Mouse (Mus musculus) neural tube, embryonic 14.5 days (tissue): ENCODE measurements at regions not wholly inside any gene's neighbourhood (a gene's known extent, or its start where the extent isn't known, plus 50 kb on each side); places are given as distances from the start of the nearest gene placed in this dataset.

Source experiments
- ATAC-seq: fragments of 200-750 bp; cut with Nextera tagmentation; 2 replicates; pipeline ENCODE4 v1.8.0; 2017; ENCODE audit warnings: low read depth, mild to moderate bottlenecking, moderate TSS enrichment, moderate library complexity
- H3K27ac ChIP-seq: fragments of 300-500 bp; sonication (generic); 2 replicates; pipeline ENCODE4 v1.5.1; 2014; ENCODE audit warnings: low read depth, mild to moderate bottlenecking, control low read depth, low read length, moderate library complexity, mixed read lengths
- H3K27me3 ChIP-seq: fragments of 300-500 bp; sonication (generic); 2 replicates; pipeline ENCODE4 v1.6.1; 2014; ENCODE audit warnings: low read length; ENCODE audit not compliant: control insufficient read depth, insufficient read depth
- H3K36me3 ChIP-seq: fragments of 300-500 bp; sonication (generic); 2 replicates; pipeline ENCODE4 v1.6.1; 2014; ENCODE audit warnings: low read length, mixed read lengths; ENCODE audit not compliant: control insufficient read depth, insufficient read depth
- H3K4me1 ChIP-seq: fragments of 300-500 bp; sonication (generic); 2 replicates; pipeline ENCODE4 v1.6.1; 2014; ENCODE audit warnings: low read length; ENCODE audit not compliant: control insufficient read depth, insufficient read depth
- H3K4me2 ChIP-seq: fragments of 300-500 bp; sonication (generic); 2 replicates; pipeline ENCODE4 v1.6.1; 2014; ENCODE audit warnings: mild to moderate bottlenecking, low read depth, low read length, control low read depth
- H3K4me3 ChIP-seq: fragments of 300-500 bp; sonication (generic); 2 replicates; pipeline ENCODE4 v1.5.1; 2014; ENCODE audit warnings: low read depth, low read length, control low read depth, mixed read lengths
- H3K9ac ChIP-seq: fragments of 300-500 bp; sonication (generic); replicated peaks from 2 replicates; pipeline ENCODE4 v1.6.1; 2014; ENCODE audit warnings: low read depth, mild to moderate bottlenecking, control low read depth, low read length, mixed read lengths
- H3K9me3 ChIP-seq: fragments of 300-500 bp; sonication (generic); 2 replicates; pipeline ENCODE4 v1.6.1; 2016; ENCODE audit warnings: low read length; ENCODE audit not compliant: control insufficient read depth
- WGBS: fragments of 180-500 bp; shearing (Covaris S2); extraction: QIAGEN DNeasy Blood & Tissue Kit; methylation state at CpG from one replicate; pipeline ENCODE4 v1.1.7; 2014; 5-methylcytosine and 5-hydroxymethylcytosine counted together

DNA sequence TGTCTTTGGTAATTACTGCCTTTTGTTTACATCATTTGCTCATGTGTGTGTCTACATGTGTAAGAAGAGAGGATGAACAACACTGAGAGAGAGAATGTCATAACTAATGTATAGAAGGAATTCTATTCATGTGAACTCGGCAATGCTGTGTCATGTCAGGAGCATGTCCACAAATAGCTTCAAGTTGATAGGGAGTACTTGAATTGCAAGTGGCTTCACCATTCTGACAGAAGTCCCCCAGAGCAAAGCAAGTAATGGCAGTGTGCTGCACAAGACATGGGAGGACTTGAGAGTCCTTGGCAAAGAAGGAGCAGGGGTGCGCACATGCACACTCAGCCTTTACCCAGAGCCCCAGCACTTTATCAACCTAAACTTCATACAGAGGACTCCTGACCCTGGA, 919.9 kb upstream of the Tenm2 start:
- no peaks in the 10 kb centered on the region for H3K27me3 ChIP-seq
- H3K4me1 ChIP-seq = no peaks in the 10 kb centered on the region
- no peaks in the 10 kb centered on the region for H3K9me3 ChIP-seq
- no peak overlapping the region for H3K4me2 ChIP-seq
- ATAC-seq = no peak
- no peak overlapping the region for H3K4me3 ChIP-seq
- no peak overlapping the region for H3K27ac ChIP-seq
- H3K36me3 ChIP-seq = no peaks in the 10 kb centered on the region
- H3K9ac ChIP-seq = no peak overlapping the region
- 95% methylated on average over 2 of the region's 2 CpGs for WGBS

DNA sequence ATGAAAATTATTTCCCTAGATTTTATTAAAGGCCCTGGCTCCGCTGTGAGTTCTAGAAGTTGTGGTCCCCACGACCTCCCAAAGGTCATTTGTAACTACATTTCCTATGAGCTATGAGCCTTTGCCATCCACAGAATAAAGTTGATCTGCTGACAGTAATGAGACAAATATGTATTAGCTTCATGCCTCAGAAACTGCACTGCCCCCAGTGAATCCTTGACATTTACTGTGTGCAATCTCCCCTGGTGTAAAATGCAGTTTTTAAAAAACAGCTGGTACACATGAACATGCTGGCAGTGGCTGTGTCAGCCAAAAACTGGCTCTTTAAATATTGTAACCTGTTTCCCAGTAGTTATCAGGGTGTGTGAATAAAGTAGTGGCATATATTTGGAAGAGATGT, 907.7 kb upstream of the Tenm2 start:
- H3K4me3 ChIP-seq = no peak overlapping the region
- no peak overlapping the region for H3K4me2 ChIP-seq
- H3K27ac ChIP-seq = no peak overlapping the region
- H3K36me3 ChIP-seq = no peaks in the 10 kb centered on the region
- H3K9me3 ChIP-seq = no peaks in the 10 kb centered on the region
- H3K9ac ChIP-seq = no peak overlapping the region
- no peaks in the 10 kb centered on the region for H3K27me3 ChIP-seq
- no peaks in the 10 kb centered on the region for H3K4me1 ChIP-seq
- no peak for ATAC-seq
- WGBS = 78% methylated on average over 2 of the region's 2 CpGs

DNA sequence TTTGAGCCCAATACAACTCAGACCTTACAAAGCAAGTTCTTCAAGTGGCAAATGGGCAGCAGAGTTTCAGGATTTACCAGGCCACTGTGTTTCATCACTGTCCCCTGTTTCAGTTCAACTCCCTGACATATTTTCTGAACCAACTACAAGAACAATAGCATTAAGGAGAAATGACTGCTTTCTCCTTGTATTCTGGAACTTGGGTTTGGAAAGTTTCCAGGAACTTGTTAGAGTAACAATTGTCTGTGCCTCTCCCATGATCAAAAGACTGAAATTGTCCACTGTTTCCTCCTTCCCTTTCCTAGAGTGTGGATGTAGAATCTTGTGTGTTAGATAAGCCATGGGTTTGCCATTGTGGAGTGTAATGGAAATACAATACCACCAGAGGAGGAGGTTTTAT, 893.1 kb upstream of the Tenm2 start:
- no peaks in the 10 kb centered on the region for H3K9me3 ChIP-seq
- H3K27me3 ChIP-seq = no peaks in the 10 kb centered on the region
- H3K4me2 ChIP-seq = no peak overlapping the region
- ATAC-seq = no peak
- H3K4me3 ChIP-seq = no peak overlapping the region
- H3K4me1 ChIP-seq = no peaks in the 10 kb centered on the region
- no peaks in the 10 kb centered on the region for H3K36me3 ChIP-seq
- H3K27ac ChIP-seq = no peak overlapping the region
- H3K9ac ChIP-seq = no peak overlapping the region

DNA sequence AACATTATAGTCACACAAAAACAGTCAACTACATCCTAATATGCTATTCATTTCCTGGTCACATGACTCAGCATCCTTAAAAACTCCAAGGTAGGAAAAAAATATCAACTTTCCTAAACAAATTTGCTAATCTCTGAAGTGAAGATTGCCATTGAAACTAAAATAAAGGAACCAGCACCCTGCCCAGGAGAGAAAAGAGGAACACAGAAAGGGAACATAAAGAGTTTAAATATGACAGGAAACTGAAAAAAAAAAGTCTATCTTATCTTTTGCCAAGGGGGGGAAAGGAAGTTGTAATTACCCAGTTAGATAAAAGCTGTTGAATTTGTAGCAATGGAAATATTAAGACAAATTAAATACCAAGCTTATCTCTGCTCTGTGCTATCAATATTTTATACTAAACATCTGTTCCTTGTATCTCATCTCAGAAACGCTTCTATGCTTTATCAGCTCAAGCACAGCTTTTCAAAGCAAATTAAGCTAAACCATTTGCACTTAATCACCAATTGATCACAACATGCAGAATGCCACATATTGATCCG, 888.1 kb upstream of the Tenm2 start:
- ATAC-seq = no peak
- Histone ChIP-seq H3K9ac (no peak overlapping the region), H3K4me1 (no peaks in the 10 kb centered on the region), H3K4me3 (no peak overlapping the region), H3K27ac (no peak overlapping the region), H3K9me3 (no peaks in the 10 kb centered on the region), H3K27me3 (no peaks in the 10 kb centered on the region), H3K4me2 (no peak overlapping the region), H3K36me3 (no peaks in the 10 kb centered on the region)
- WGBS = 78% methylated on average over 2 of the region's 2 CpGs

- Histone ChIP-seq H3K4me2 (no peak overlapping the region), H3K27me3 (no peaks in the 10 kb centered on the region), H3K36me3 (no peaks in the 10 kb centered on the region), H3K9me3 (no peaks in the 10 kb centered on the region), H3K27ac (no peak overlapping the region), H3K4me1 (no peaks in the 10 kb centered on the region), H3K4me3 (no peak overlapping the region), H3K9ac (no peak overlapping the region)
- ATAC-seq = no peak
- WGBS = 44% methylated on average over 1 of the region's 1 CpGs
Measured at GRCm38 (mm10) chr11:38122474-38122873, 886.7 kb upstream of the Tenm2 start.

- no peaks in the 10 kb centered on the region for H3K4me1 ChIP-seq
- H3K27me3 ChIP-seq = no peaks in the 10 kb centered on the region
- H3K9me3 ChIP-seq = no peaks in the 10 kb centered on the region
- no peak overlapping the region for H3K27ac ChIP-seq
- WGBS = 21% methylated on average over 8 of the region's 8 CpGs
- ATAC-seq = no peak
- no peak overlapping the region for H3K4me2 ChIP-seq
- no peaks in the 10 kb centered on the region for H3K36me3 ChIP-seq
- no peak overlapping the region for H3K9ac ChIP-seq
- H3K4me3 ChIP-seq = no peak overlapping the region
Measured at GRCm38 (mm10) chr11:38121051-38121616, 885.4 kb upstream of the Tenm2 start.

DNA sequence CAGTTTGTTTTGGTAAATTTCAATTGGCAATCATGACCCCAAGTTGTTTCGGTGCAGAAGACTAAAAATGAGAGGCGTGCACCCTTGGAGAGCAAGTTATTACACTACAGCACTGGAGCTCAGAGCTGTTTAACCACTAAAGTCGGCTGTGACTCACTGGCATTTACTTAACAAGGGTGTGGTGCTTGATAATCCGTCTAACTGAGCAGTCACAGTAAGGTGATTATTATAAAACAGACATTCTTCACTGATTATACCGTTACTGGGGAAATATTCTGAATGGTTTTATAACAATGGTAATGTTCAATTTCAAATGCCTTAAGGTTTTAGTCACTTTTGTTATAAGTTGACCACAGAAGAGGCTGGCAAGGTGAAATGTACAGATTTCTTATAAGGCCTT, 882.0 kb upstream of the Tenm2 start:
- no peak overlapping the region for H3K27ac ChIP-seq
- no peak overlapping the region for H3K9ac ChIP-seq
- no peak overlapping the region for H3K4me3 ChIP-seq
- no peak for ATAC-seq
- H3K9me3 ChIP-seq = no peaks in the 10 kb centered on the region
- H3K4me1 ChIP-seq = no peaks in the 10 kb centered on the region
- no peaks in the 10 kb centered on the region for H3K27me3 ChIP-seq
- H3K36me3 ChIP-seq = no peaks in the 10 kb centered on the region
- 83% methylated on average over 5 of the region's 5 CpGs for WGBS
- H3K4me2 ChIP-seq = no peak overlapping the region

GRCm38 (mm10) chr11:38092202-38092601, 856.4 kb upstream of the Tenm2 start:
- no peak for ATAC-seq
- Histone ChIP-seq H3K9me3 (no peaks in the 10 kb centered on the region), H3K27ac (no peak overlapping the region), H3K4me3 (no peak overlapping the region), H3K9ac (no peak overlapping the region), H3K4me1 (no peaks in the 10 kb centered on the region), H3K27me3 (no peaks in the 10 kb centered on the region), H3K4me2 (no peak overlapping the region), H3K36me3 (no peaks in the 10 kb centered on the region)
- WGBS = 85% methylated on average over 2 of the region's 2 CpGs

- Histone ChIP-seq H3K27me3 (no peaks in the 10 kb centered on the region), H3K4me3 (no peak overlapping the region), H3K9ac (no peak overlapping the region), H3K9me3 (no peaks in the 10 kb centered on the region), H3K4me1 (no peaks in the 10 kb centered on the region), H3K27ac (no peak overlapping the region), H3K4me2 (peak overlapping the region; percentile 29; the same call in 1 of the 2 replicates), H3K36me3 (no peaks in the 10 kb centered on the region)
- peak; percentile 70 for ATAC-seq
- 50% methylated on average over 11 of the region's 11 CpGs for WGBS
Measured at GRCm38 (mm10) chr11:38075171-38075732, 839.5 kb upstream of the Tenm2 start.
